Mouse (Mus musculus) testis, adult 2 months (tissue): ENCODE results near the gene Misp.

ENCODE experiments used
- CTCF ChIP-seq: fragments of 200-500 bp; IDR thresholded peaks from 2 replicates; pipeline ENCODE4 v1.5.1; 2012; ENCODE audit warnings: low read depth, mild to moderate bottlenecking, inconsistent platforms, low read length, moderate library complexity; ENCODE audit not compliant: control insufficient read depth, insufficient read depth, insufficient replicate concordance
- POLR2A ChIP-seq: fragments of 200-500 bp; IDR thresholded peaks from 2 replicates; pipeline ENCODE4 v1.6.1; 2012; ENCODE audit warnings: low read depth, mild to moderate bottlenecking, inconsistent platforms, low read length, moderate library complexity; ENCODE audit not compliant: control insufficient read depth

DNA sequence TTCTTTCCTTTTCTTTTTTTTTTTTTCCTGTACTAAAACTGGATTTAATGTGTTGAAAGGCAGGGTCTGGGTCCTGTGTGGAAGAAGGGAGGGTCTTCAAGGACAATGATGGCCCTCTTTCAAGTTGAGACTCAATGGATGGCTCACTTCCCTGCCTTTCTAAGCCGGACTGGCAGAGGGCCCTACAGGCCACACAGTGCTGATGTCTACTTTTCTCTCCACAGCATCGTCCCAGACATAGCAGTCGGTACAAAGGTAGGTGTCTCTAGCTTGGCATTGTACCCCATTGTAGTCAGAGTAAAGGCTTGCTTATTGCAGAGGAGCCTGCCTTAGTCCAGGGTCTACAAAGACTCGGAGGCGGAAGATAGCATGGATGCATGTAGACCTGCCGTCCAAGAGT is 35.5 kb downstream of the Misp start:
- TF ChIP-seq CTCF (no peak), POLR2A (no peak)
